Mouse (Mus musculus) megakaryocyte, adult 5-6 weeks (primary cell): Measurements from ENCODE around the gene Olfr1396. TPM values are rescaled to one million over a fixed set of nuclear protein-coding genes. Genes with fewer than 3 reads are reported as not detected.
"Not testable (repeated sequence)": the region's sequence is repeated elsewhere in the genome, so short reads cannot be mapped to it uniquely, and the experiment has no call there.

Experiments used
- ATAC-seq: 2 replicates; pipeline ENCODE4 v1.8.0; 2016; ENCODE audit warnings: mild to moderate bottlenecking, inconsistent platforms; ENCODE audit not compliant: poor library complexity, severe bottlenecking
- total RNA-seq, 2 experiments: library from RNA; stranded (forward) in 1 of 2; stranded (reverse) in 1 of 2; fragments of 153-499, 151-499 nt in 1 of 2; fragments of 221-1000, 200-1000 nt in 1 of 2; gene quantifications; 2 replicates each; pipeline versions ENCODE4 v1.2.3 to v1.2.4; 2015 to 2017

The Olfr1396 gene
- total RNA-seq, 2 experiments from 2014 or later: not detected

DNA sequence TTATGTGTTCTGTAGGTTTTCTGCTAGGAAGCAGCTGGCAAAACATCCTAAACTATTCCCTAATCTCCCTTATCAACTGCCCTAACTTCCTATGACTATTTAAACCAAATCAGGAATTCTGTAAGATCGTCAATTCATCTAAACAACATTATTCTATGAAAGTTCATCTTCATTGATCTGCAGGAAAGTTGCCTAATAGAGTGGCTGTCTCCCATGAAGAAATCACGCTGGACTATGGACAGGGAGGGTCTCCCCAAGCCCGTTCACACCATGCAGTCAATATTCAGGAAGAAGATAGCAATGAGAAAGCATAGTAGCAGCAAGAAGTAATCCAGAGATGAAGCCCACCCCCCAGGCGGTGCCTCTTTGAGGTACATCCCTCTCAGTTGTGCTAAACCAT is 23.5 kb downstream of the Olfr1396 start:
- no peak for ATAC-seq

DNA sequence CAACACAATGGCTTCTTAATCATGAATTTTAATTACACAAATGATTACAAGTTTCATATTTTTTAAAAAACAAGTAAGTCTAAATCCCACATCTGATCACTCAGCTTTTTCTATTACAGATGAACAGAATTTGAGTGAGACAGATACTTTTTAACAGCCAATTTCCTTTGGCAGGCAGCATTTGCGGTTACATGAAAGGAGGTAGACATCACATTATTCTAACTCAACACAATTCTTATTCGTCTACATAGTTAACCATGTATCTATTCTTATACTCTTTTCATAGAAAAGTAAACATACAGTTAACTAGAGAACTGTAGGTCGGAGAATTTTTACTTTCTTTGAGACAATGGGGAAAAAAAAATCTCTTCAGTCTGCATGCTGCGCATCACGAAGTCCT is 24.1 kb downstream of the Olfr1396 start:
- no peak for ATAC-seq

DNA sequence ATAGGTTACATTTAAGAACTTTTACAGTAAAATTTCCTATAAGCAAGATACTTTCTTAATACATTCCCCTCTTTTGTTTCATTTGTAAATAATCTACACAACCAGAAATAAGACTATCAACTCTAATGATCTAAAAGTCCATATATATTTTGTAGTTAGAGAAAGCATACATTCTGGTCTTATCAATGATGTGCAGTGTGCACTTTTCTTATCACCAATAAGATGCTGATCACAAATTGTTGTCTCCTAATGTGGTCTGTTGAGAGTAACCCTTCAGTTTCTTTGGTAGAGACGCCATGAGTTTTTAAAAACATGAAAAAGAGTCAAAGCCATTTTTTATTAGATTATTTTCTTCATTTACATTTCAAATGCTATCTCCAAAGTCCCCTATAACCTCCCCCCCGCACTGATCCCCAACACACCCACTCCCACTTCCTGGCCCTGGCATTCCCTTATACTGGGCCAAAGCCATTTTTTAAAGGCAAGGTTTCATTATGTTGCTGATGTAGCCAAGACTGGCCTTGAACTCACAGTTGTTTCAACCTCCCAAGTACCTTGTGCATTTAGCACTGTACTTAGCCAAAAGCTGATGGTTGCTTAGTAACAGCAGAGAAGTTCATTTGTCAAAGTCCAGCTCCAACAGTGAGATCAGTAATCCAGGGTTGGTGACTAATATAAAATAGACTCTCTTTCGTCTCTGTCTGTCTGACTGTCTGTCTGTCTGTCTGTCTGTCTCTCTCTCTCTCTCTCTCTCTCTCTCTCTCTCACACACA is 24.8 kb downstream of the Olfr1396 start:
- no peak for ATAC-seq

DNA sequence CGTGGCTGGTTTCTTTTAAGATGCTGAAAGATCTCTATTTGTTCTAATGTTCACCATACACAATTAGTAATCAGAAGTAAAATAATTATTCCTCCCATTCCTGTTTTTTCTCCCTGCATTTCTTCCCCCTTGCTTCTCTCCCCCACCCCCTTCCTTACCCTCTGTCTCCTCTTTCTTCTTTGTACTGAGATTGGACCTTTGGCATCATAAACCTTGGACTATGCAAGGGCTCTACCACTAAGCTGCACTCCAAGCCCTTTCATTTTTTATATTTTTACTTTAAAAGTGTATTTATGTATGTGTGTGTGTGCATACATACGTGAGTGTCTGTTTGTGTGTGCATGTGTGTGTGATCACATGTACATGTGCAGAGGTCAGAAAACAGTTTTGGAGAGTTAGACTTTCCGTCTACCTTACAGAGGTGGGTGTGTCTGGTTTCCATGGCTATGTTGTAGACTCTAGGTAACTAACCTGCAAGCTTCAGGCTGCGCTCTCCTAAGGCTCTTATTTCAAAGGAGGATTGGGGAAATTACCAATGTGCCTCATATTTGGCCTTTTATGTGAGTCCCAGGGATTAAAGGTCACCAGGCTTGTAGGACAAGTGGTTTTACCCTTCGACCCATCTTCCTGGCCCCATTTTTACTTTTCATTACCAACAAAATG is 25.6 kb downstream of the Olfr1396 start:
- no peak for ATAC-seq

DNA sequence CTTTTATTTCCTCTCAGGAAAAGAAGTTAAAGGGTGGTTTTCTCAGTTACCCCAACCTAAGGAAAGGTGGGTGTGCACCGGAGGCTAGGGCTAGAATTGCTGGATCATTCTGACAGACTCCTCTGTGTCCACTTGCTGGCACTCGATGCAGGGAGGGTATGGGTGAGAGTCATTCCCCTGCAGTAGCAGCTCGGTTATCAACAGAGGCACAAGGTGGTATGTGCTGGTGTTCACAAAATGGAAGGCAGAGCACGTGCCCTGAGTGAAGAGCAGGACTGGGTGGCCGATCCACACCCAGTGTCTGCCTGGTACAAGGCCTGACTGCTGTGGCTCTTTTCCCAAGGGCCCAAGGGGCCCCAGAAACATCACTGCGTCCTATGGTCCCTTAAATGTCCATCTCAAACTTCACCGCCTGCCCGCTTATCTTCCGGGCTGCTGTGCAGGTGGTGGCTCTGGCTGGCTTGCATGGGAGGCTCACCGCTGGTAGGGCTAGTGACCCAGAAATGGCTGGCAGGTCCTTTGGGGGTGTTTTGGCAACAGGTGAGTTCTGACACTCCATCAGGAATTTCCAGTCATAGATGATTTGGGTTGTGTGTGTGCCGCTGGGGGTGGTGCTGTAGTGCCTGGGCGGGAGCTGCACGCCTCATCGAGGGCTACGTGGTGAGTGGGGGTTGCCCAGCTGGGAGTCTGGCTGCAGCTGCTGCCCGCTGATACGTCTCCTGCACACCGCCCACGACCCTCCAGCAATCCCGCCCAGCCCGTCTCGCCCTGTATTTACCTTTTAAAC is 26.7 kb downstream of the Olfr1396 start:
- ATAC-seq: peak; percentile 57

DNA sequence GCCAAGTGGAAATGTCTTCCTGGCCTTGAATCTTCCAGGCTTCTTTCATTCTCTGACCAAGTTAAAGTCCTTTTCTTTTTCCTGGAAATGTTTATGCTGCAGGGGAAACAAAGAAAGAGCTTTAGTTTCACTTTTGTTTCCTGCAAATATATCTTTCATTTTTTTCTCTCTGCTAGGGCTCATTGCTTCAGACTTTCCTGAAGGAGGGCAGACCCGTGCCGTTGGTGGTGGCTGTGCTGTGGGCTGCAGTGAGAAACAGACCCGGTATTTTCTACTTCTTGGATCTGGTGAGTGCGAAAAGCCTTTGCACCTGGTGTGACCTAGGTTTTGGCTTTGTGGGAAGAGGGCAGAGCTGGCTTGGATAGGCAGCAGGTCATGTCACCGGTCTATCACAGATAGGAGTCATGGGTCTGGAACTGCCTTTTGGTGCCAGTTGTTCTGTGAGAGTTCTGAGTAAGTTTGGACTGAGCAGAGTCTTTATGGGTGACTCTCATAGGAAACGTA is 27.8 kb downstream of the Olfr1396 start:
- ATAC-seq: peak; percentile 17

DNA sequence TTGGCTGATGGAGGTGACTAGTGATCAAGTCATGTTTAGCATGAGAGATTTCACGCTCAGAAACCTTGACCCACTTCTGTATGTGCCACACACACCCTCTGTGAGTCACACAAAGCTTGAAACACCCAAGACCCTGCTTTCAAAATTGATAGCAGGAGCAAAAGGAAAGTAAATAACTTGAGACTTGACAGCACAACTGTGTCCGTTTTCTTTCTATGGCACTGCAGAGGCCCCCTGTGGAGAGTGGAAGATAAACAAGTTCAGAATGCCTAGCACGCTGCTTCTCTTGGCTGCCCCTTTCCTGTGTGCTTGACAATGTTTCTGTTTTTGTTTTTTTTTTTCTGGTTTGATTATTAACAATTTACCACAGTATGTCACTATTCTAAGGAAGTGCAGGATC is 29.8 kb downstream of the Olfr1396 start:
- peak; percentile 20; the same call in 1 of the 2 replicates for ATAC-seq

DNA sequence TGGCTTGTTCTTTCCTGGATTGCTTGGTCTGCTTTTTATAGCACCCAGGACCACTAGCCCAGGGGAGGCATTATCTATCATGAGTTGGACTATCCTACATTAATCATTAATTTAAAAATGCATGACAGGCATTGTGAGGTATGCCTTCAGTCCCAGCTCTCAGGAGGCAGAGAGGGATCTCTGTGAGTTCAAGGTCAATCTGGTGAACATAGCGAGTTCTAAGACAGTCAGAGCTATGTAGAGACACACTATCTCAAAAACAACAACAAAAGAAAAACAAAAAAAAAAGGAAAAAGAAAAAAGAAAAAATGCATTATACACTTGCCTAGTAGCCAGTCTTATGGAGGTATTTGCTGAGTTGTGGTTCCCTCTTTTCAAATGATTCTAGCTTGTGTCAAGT is 30.3 kb downstream of the Olfr1396 start:
- ATAC-seq: no peak

DNA sequence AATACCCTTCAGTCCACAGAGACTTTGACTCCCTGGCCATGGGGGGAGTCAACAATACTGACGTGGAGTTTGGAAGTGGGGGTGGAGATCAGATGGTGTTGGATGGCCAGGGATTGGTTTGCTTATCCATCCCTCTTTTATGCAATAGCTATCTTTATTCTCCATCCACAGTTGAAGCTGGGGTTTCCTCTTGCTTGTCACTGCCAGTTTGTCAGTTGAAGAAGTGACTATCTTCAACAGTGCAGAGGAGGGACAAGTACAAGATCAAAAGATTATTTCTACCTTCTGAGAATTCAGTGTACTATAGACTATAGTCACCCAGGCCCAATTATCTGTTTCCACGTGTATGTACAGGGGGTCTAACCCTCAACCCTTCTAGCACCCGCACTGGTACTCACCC is 30.9 kb downstream of the Olfr1396 start:
- no peak for ATAC-seq

DNA sequence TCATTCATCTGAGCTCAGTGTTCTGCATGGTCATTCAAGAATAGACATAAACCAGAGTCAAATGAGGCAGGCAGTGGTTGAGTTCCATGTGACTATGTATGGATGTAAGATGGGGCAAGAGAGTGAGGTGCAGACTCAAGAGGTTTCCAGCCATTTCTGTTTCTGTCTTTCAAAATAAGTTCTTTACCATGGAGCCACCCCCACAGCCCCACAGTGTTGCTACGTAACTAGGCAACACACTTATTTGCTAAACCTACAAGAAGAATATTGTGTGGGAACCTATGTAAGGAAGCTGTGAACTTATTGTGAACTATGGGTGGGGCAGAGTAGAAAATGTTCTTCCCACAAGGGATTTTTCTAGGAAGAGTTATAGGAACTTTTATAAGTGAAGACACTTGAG is 31.5 kb downstream of the Olfr1396 start:
- no peak; the same call in 1 of the 2 replicates for ATAC-seq

DNA sequence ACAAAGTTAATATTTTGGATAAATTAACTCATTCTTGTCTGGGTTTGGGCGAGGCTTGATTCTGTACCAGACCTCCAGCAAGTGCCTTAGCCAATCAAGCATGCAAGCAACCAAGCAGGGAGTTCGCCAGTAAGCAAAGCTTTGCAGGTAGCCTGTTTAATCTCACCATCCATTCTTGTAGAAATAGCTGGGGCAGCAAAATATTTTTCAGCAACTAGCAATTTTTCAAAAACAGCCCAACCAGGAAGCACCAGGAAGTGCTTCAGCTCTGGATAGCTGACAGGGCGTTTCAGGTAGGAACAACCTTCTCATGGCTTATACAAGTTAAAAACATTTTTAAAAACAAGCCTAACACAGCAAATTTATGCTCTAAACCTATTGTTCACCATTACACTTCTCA is 32.8 kb downstream of the Olfr1396 start:
- ATAC-seq: no peak

DNA sequence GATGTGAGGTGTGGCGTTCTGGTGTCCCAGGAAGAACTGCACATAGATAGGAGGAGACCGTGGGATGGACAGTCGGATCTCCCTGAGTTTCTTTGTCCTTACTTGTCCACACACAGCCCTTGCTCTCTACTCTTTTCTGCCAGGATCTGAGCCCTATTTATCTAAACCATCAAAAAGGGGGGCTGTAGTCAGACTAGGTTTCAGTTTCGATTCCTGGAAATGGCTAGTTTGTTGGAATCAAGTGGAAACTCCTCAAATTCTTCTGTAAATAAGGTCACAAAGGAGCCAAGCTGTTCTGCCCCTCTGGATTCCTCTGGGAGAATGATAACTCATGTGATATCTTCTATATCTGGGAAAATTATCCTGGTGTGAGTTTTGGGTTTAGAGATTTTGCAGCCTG is 33.3 kb downstream of the Olfr1396 start:
- ATAC-seq: no peak

DNA sequence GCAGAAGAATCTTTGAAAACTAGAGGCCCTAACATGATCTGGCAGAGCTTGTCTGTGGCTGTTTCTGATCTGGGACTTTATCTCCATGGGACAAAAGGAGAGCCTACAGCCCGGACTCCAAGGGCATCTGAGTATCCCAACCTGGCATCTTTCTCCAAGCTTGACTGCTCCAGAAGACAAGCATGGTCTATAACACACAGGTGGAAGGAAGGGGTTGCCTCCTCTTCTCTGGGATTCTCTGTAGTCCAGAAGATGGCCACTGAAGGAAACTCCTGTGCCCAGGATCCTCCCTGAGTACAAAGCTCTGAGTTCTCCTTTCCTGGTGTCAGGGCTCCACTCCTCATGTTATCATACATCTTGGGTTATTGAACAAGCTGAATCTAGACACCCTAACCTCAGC is 34.0 kb downstream of the Olfr1396 start:
- ATAC-seq: no peak

DNA sequence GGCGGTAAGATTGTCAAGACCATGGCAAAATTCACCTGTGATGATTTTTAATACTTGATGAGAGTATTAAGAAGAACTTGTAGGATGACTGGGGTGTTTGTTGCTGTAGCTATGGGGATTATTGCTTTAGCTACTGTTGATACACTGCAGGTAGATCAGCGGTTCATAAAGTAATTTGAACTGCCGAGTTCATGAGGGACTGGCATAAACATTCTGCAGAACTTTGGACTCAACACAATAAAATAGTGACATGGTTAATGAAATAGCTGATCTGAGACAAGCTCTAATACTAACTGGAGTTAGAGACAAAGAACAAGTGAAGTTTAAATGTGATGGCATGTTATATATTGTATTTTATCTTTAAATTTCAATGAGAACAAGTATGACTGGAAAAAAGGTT is 36.0 kb downstream of the Olfr1396 start:
- ATAC-seq: no peak

DNA sequence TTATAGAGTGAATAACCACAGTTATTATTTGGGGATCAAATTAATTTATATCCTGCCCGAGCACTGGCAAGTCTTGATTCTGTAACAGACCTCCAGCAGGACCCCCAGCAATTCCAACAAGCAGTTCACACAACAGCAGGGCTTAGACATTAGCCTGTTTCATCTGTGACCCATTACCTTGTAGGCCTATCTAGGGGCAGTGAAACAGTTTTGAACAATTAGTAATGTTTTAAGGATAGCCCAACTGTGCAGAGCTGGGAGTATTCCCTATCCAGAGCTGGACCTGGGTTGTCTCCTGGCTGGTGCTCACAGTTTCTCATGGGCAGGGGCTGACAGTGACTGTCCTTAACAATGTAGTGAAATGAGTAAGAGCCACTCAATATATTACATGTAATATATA is 37.7 kb downstream of the Olfr1396 start:
- no peak for ATAC-seq

DNA sequence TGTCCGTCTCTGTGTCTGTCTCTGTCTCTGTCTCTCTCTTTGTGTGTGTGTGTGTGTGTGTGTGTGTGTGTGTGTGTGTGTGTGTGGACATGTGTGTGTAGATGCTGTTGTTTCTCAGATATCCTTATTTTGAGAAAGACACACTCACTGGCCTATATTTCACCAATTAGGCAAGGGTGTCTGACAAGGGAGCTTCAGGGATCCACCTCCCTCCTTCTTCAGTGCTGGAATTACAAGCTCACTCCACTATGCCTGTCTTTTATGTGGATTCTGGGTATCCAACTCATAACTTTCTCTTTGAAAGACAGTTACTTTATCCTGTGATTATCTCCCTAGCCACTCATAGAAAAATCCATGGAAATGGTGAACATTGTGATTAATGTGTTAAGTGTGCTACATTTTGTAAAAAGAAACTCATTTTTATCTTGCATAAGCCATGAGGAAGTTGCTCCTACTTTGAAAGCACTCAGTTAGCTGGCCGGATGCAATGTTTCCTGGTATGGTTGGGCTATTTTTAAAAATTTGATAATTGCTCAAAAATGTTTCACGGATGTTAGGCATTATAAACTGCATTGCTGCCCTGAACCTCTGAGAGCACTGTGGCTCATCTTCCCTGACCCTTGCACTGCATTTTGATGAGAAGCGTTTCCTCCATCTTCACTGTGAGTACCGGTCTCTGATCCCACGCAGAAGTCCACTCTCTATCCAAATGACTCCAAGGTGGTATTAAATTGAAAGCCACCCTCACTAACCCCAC is 38.5 kb downstream of the Olfr1396 start, which contains the start of gene Ifi47:
Ifi47 (plus strand) TSS at position 587 of the 757 bp plus-strand sequence.
- ATAC-seq: peak; percentile 79

DNA sequence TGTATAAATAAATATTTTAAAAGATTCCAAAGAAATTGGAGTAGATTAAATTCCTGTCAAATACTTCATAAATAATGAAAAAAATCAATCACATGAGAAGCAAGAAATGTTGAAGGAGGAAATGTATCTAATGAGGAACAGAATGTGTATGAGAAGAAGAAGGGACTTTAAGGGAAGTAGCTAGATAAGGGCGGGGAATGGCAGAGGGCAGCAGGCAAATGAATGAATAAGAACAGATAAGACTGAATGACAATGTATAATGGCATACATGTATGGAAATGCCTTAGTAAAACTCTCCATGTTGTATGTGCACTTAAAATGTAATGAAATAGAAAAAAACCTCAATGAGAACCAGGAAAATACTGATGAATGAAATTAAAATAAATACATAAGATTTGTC is 46.3 kb downstream of the Olfr1396 start:
- ATAC-seq: peak; percentile 62

DNA sequence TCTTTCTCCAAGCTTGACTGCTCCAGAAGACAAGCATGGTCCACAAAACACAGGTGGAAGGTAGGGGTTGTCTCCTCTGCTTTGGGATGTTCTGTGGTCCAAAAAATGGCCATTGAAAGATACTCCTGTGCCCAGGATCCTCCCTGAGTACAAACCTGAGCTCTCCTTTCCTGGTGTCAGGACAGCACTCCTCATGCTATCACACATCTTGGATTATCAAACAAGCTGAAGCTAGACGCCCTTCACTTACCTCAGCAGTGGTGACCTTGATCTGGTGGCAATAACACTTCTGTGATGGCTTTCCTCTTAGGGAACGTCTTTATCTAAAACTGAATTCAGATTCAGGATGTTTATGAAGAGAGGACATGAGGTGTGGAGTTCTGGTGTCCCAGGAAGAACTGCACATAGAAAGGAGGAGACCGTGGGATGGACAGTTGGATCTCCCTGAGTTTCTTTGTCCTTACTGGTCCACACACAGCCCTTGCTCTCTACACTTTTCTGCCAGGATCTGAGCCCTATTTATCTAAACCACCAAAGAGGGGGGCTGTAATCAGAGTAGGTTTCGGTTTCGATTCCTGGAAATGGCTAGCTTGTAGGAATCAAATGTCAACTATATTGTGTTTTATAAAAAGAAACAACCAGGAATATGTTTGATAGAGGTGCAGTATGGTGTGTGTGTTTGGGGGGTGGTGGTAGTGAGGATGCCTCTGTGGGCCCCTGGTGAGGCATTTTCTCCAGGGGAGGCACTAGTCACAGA is 50.8 kb downstream of the Olfr1396 start, which contains the start of gene Tgtp2:
Tgtp2 (minus strand) TSS at position 494 of the 757 bp plus-strand sequence.
- ATAC-seq: not testable (repeated sequence)

DNA sequence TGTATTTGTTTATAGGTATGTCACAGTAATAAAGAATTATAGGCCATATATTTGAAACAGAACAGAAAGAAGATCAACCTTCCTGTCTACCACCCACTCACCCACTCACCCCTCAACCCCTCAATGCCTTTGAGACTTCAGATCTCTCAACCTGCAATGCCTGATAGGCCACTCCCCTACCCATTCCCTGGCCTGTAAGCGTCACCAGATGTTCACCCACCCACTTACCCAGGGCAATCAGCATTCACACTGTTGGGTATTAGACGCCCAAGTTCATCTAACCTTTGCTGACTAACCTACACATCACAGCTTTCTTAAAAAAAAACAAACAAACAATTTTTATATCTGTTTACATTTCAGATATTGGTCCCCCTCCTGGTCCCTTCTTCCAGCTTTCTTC is 52.8 kb downstream of the Olfr1396 start:
- ATAC-seq: not testable (repeated sequence)

DNA sequence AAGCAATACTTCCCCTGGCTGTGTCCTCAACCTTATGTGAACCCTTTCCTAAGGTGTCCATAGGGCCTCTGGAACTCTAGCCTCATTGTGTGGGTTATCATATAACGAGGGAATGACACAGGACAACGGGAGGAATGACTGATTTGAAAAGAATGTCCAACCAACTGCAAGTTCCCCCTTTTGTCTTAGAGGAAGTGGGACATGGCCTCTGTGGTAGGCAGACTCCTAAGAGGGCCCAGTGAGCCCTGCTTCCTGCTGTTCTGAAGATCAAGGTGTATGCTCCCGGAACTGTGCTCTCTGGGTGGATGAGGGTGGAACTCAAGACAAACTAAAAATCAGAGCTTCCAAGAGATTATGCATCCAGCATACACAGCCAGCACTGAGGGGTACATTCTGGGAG is 54.6 kb downstream of the Olfr1396 start:
- ATAC-seq: peak; percentile 86
